Mouse (Mus musculus): ENCODE results near the gene Ehd2. TPM values are rescaled to one million over a fixed set of nuclear protein-coding genes. Genes with fewer than 3 reads are reported as not detected.

Ehd2 gene
- total RNA-seq, 2 experiments from 2014 or later, result 6.7 to 7.3 TPM

GRCm38 (mm10) chr7:15966489-15966888, 878 bp downstream of the Ehd2 start:
- Histone ChIP-seq H3K4me3 (peak overlapping the region; percentile 57; the same call in 1 of the 2 replicates), H3K27ac (no peak overlapping the region)
- TF ChIP-seq CTCF (conservative IDR thresholded peaks at IDR 0.05), result no peak
- DNase-seq (ENCODE audit: low spot score in 2 of 2), result no peak

GRCm38 (mm10) chr7:15963798-15964652, 3.3 kb downstream of the Ehd2 start:
- H3K27ac ChIP-seq, result no peak overlapping the region; the same call in 1 of the 2 replicates
- TF ChIP-seq CTCF (conservative IDR thresholded peaks at IDR 0.05), result no peak
- no peak overlapping the region for H3K4me3 ChIP-seq
- DNase-seq (ENCODE audit: low spot score in 2 of 2), result no peak

- peak; percentile 41 to 50 for DNase-seq (ENCODE audit: low spot score in 2 of 2)
- H3K4me3 ChIP-seq, result no peak overlapping the region
- TF ChIP-seq CTCF (conservative IDR thresholded peaks at IDR 0.05), result no peak
- H3K27ac ChIP-seq, result peak overlapping the region; percentile 15; the same call in 1 of the 2 replicates
These were observed 4.8 kb downstream of the Ehd2 start for GRCm38 (mm10) chr7:15962311-15963288.

GRCm38 (mm10) chr7:15961798-15962197, 5.6 kb downstream of the Ehd2 start:
- H3K27ac ChIP-seq, result no peak overlapping the region
- TF ChIP-seq CTCF (conservative IDR thresholded peaks at IDR 0.05), result no peak
- no peak overlapping the region for H3K4me3 ChIP-seq
- DNase-seq (ENCODE audit: low spot score in 2 of 2), result no peak

GRCm38 (mm10) chr7:15961239-15961638, 6.1 kb downstream of the Ehd2 start:
- DNase-seq (ENCODE audit: low spot score in 2 of 2), result no peak
- H3K4me3 ChIP-seq, result no peak overlapping the region
- TF ChIP-seq CTCF (conservative IDR thresholded peaks at IDR 0.05), result no peak
- H3K27ac ChIP-seq, result no peak overlapping the region

- H3K27ac ChIP-seq, result no peak overlapping the region
- TF ChIP-seq CTCF (conservative IDR thresholded peaks at IDR 0.05), result no peak
- no peak overlapping the region for H3K4me3 ChIP-seq
- no peak for DNase-seq (ENCODE audit: low spot score in 2 of 2)
These were observed 6.7 kb downstream of the Ehd2 start for GRCm38 (mm10) chr7:15960691-15961090.

GRCm38 (mm10) chr7:15956143-15956542, 11.2 kb downstream of the Ehd2 start:
- Histone ChIP-seq H3K4me3 (no peak overlapping the region), H3K27ac (no peak overlapping the region)
- TF ChIP-seq CTCF (conservative IDR thresholded peaks at IDR 0.05), result no peak
- no peak for DNase-seq (ENCODE audit: low spot score in 2 of 2)

GRCm38 (mm10) chr7:15955509-15955908, 11.9 kb downstream of the Ehd2 start:
- no peak for DNase-seq (ENCODE audit: low spot score in 2 of 2)
- H3K27ac ChIP-seq, result no peak overlapping the region
- H3K4me3 ChIP-seq, result no peak overlapping the region
- no peak for TF ChIP-seq CTCF (conservative IDR thresholded peaks at IDR 0.05)

GRCm38 (mm10) chr7:15954978-15955443, 12.4 kb downstream of the Ehd2 start:
- Histone ChIP-seq H3K4me3 (no peak overlapping the region), H3K27ac (no peak overlapping the region)
- no peak for TF ChIP-seq CTCF (conservative IDR thresholded peaks at IDR 0.05)
- no peak for DNase-seq (ENCODE audit: low spot score in 2 of 2)

- no peak overlapping the region for H3K4me3 ChIP-seq
- DNase-seq (ENCODE audit: low spot score in 2 of 2), result no peak
- TF ChIP-seq CTCF (conservative IDR thresholded peaks at IDR 0.05), result no peak
These were observed 12.9 kb downstream of the Ehd2 start for GRCm38 (mm10) chr7:15954436-15954835.

GRCm38 (mm10) chr7:15953307-15954074, 13.9 kb downstream of the Ehd2 start:
- DNase-seq (ENCODE audit: low spot score in 2 of 2), result no peak
- Histone ChIP-seq H3K27ac (no peak overlapping the region), H3K4me3 (no peak overlapping the region)
- TF ChIP-seq CTCF (conservative IDR thresholded peaks at IDR 0.05), result peak; percentile 62

More at GRCm38 (mm10) chr7:15954436-15954835, 12.9 kb downstream of the Ehd2 start:
- no peak overlapping the region for H3K27ac ChIP-seq

GRCm38 (mm10) chr7:15952416-15952815, 15.0 kb downstream of the Ehd2 start:
- Histone ChIP-seq H3K27ac (no peak overlapping the region), H3K4me3 (no peak overlapping the region)
- no peak for DNase-seq (ENCODE audit: low spot score in 2 of 2)
- no peak for TF ChIP-seq CTCF (conservative IDR thresholded peaks at IDR 0.05)

Measured in layer of hippocampus, adult 2 months (tissue).